7 mouse cellular contexts compared by ENCODE assay signal in genomic region chr11:97798782-97799145, GRCm38 (mm10). TPM values are rescaled to one million over a fixed set of nuclear protein-coding genes. Genes with fewer than 3 reads are reported as not detected.
DNase-seq lines count a peak whose midpoint lies in the region; ATAC-seq and TF ChIP-seq lines count a peak whose summit lies in the region.

Lasp1 (plus strand) TSS chr11:97799000.

- peak within 1 kb of the TSS; percentile 79 for H3K4me2 ChIP-seq in limb, embryonic 12.5 days
- H3K4me2 ChIP-seq in midbrain, embryonic 14.5 days (ENCODE audit: low read length), result peak within 1 kb of the TSS; percentile 72

- H3K9ac ChIP-seq in limb, embryonic 12.5 days (replicated peaks), result peak within 1 kb of the TSS; percentile 83
- peak within 1 kb of the TSS; percentile 96 for H3K9ac ChIP-seq in midbrain, embryonic 14.5 days (replicated peaks; ENCODE audit: low read length)

- under 1% methylated on average over 11 of the region's 11 CpGs for WGBS in embryonic facial prominence, embryonic 10.5 days
- WGBS in limb, embryonic 12.5 days, result under 1% methylated on average over 11 of the region's 11 CpGs
- under 1% methylated on average over 11 of the region's 11 CpGs for WGBS in midbrain, embryonic 14.5 days
- WGBS in spleen, adult 2 months, result under 1% methylated on average over 11 of the region's 11 CpGs

- H3K4me1 ChIP-seq in embryonic facial prominence, embryonic 10.5 days, result peaks cover 43% of the 10 kb centered on the region
- peaks cover 22% of the 10 kb centered on the region for H3K4me1 ChIP-seq in limb, embryonic 12.5 days (replicated peaks)
- H3K4me1 ChIP-seq in midbrain, embryonic 14.5 days (ENCODE audit: control insufficient read depth, insufficient read depth, low read length), result peaks cover 19% of the 10 kb centered on the region
- peaks cover 10% of the 10 kb centered on the region; the same call in 1 of the 2 replicates for H3K4me1 ChIP-seq in spleen, adult 2 months (ENCODE audit: control insufficient read depth, insufficient read depth, insufficient read length)

- ATAC-seq in limb, embryonic 12.5 days (ENCODE audit: insufficient number of reproducible peaks, insufficient read depth, low FRiP score, low TSS enrichment, low read depth), result peak; percentile 43; the same call in 1 of the 2 replicates
- ATAC-seq in midbrain, embryonic 14.5 days (ENCODE audit: low FRiP score, low TSS enrichment), result peak; percentile 72

- DNase-seq in adrenal gland, postnatal 10 days, result peak; percentile 92
- peak; percentile 92 for DNase-seq in embryonic facial prominence, embryonic 10.5 days (ENCODE audit: low spot score)
- DNase-seq in heart, adult 18-20 months, result peak; percentile 89 to 95
- DNase-seq in kidney, adult 8-10 months, result peak; percentile 87 to 88
- peak; percentile 93 for DNase-seq in midbrain, embryonic 14.5 days
- DNase-seq in spleen, adult 2 months (ENCODE audit: low read depth in 1 of 2, low spot score in 2 of 2), result peak; percentile 79 to 81

- no peak for TF ChIP-seq POLR2A in spleen, adult 2 months (IDR thresholded peaks at IDR 0.05; ENCODE audit: low read depth, low read length)

- peak within 1 kb of the TSS; percentile 96 for H3K4me3 ChIP-seq in embryonic facial prominence, embryonic 10.5 days
- peak within 1 kb of the TSS; percentile 66 for H3K4me3 ChIP-seq in limb, embryonic 12.5 days (replicated peaks)
- peak within 1 kb of the TSS; percentile 90 for H3K4me3 ChIP-seq in midbrain, embryonic 14.5 days (replicated peaks; ENCODE audit: low read depth, low read length)
- peak within 1 kb of the TSS; percentile 71 for H3K4me3 ChIP-seq in spleen, adult 2 months (ENCODE audit: extremely low read depth, insufficient read depth, insufficient read length)

- H3K9me3 ChIP-seq in embryonic facial prominence, embryonic 10.5 days, result no peaks in the 10 kb centered on the region
- H3K9me3 ChIP-seq in limb, embryonic 12.5 days, result no peaks in the 10 kb centered on the region
- H3K9me3 ChIP-seq in midbrain, embryonic 14.5 days (ENCODE audit: control insufficient read depth, low read length), result no peaks in the 10 kb centered on the region

- peaks cover 6% of the 10 kb centered on the region; the same call in 1 of the 2 replicates for H3K36me3 ChIP-seq in embryonic facial prominence, embryonic 10.5 days (replicated peaks)
- H3K36me3 ChIP-seq in limb, embryonic 12.5 days, result no peaks in the 10 kb centered on the region
- no peaks in the 10 kb centered on the region for H3K36me3 ChIP-seq in midbrain, embryonic 14.5 days (ENCODE audit: control insufficient read depth, insufficient read depth, low read length)
- H3K36me3 ChIP-seq in spleen, adult 2 months (ENCODE audit: control insufficient read depth, insufficient read depth, low read length), result no peaks in the 10 kb centered on the region

- H3K27ac ChIP-seq in embryonic facial prominence, embryonic 10.5 days (replicated peaks), result peak within 1 kb of the TSS; percentile 97
- H3K27ac ChIP-seq in limb, embryonic 12.5 days, result peak within 1 kb of the TSS; percentile 98
- peak within 1 kb of the TSS; percentile 96 for H3K27ac ChIP-seq in midbrain, embryonic 14.5 days (replicated peaks; ENCODE audit: low read depth, low read length)
- peak within 1 kb of the TSS; percentile 85 for H3K27ac ChIP-seq in spleen, adult 2 months (ENCODE audit: insufficient read depth, low read length)

- H3K27me3 ChIP-seq in embryonic facial prominence, embryonic 10.5 days (replicated peaks; ENCODE audit: low read depth, poor library complexity, severe bottlenecking), result no peaks in the 10 kb centered on the region
- no peaks in the 10 kb centered on the region for H3K27me3 ChIP-seq in limb, embryonic 12.5 days
- H3K27me3 ChIP-seq in midbrain, embryonic 14.5 days (ENCODE audit: control insufficient read depth, insufficient read depth, low read length), result no peaks in the 10 kb centered on the region
- no peaks in the 10 kb centered on the region for H3K27me3 ChIP-seq in spleen, adult 2 months (ENCODE audit: control insufficient read depth, insufficient read depth, low read length)

- TF ChIP-seq CTCF in spleen, adult 2 months (IDR thresholded peaks at IDR 0.05; ENCODE audit: extremely low read depth, insufficient read depth, insufficient read length, insufficient replicate concordance), result no peak

RNA-seq across cellular contexts. Expression of gene Lasp1, which starts in this region (rescaled TPM):
- 100 to 1,000 TPM; 107 to 122 TPM for total RNA-seq in adrenal gland, postnatal 10 days (2021)
- 90.5 and 98.7 TPM in 2 replicates for polyA plus RNA-seq in embryonic facial prominence, embryonic 10.5 days (2016; fragmentation: Nextera tagmentation; extraction: Ambion mirVana)
- total RNA-seq in heart, adult 18-20 months (2021), result 10 to 100 TPM; 34.9 to 36.6 TPM
- 110 and 120 TPM in 2 replicates for polyA plus RNA-seq in limb, embryonic 12.5 days (2016; fragmentation: Nextera tagmentation; extraction: Ambion mirVana)
- polyA plus RNA-seq in midbrain, embryonic 14.5 days (2014; fragmentation: Nextera tagmentation; extraction: Ambion mirVana), result 114 and 138 TPM in 2 replicates
- 69.4 and 75.2 TPM in 2 replicates for polyA plus RNA-seq in spleen, adult 2 months (2012; rRNA removed)

Comparison
In these comparisons a context has a peak if more than half of its experiments do, and no peak if none do; other contexts are left out.
1. Peak in every context shown above with its lines: DNase-seq, ATAC-seq, H3K4me3 ChIP-seq and H3K27ac ChIP-seq.